In the genomic region with DNA sequence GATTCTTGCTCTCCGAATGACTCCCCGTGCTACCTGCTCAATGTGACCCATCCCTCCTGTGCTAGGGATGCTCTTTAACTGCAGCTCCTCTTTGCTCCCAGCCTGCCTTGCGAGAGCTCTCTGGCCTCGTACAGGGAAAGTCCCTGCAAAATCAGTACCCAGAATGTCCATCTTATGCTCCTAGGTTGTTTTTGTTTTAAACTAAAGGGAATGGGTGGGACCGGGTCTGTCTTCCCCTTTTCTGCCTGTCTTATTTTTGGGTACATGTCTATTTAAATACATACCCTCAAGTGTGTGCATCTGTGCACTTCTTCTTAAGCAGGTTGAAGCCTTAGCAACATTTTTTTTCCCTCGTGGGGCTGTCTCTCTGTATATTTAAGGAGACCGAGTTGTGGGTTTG, we compare ENCODE assay signal across 26 mouse cellular contexts.
DNase-seq lines count a peak whose midpoint lies in the region; TF ChIP-seq lines count a peak whose summit lies in the region.
"Had no signal": no experiment of that assay in that cellular context is flagged by ENCODE, and none has a peak within 500 bp of the region (broad histone marks: within the 10 kb centered on the region; RNA-seq: fewer than 3 reads in every experiment).

No protein-coding gene starts in this region.

- no peak for TF ChIP-seq EP300 in CH12.LX (IDR thresholded peaks at IDR 0.05; ENCODE audit: low read length)

- no peak for TF ChIP-seq RAD21 in CH12.LX (IDR thresholded peaks at IDR 0.05; ENCODE audit: low read depth, low read length)

- peak overlapping the region; percentile 21; the same call in 1 of the 2 replicates for H3K27ac ChIP-seq in layer of hippocampus, adult 2 months
- peak overlapping the region; percentile 48; the same call in 1 of the 2 replicates for H3K27ac ChIP-seq in CH12.LX (ENCODE audit: insufficient read depth, low read depth)
- H3K27ac ChIP-seq: embryonic facial prominence, embryonic 12.5 days; forebrain, embryonic 15.5 days; hindbrain, embryonic 14.5 days; limb, embryonic 12.5 days; lung, embryonic 15.5 days; midbrain, embryonic 12.5 days; neural tube, embryonic 15.5 days had no signal

- peak overlapping the region; percentile 5; the same call in 1 of the 2 replicates for H3K9ac ChIP-seq in CH12.LX (ENCODE audit: insufficient read depth, low read depth)
- H3K9ac ChIP-seq: embryonic facial prominence, embryonic 12.5 days; forebrain, embryonic 15.5 days; heart, embryonic 13.5 days; hindbrain, embryonic 14.5 days; limb, embryonic 12.5 days; lung, embryonic 15.5 days; midbrain, embryonic 12.5 days; neural tube, embryonic 15.5 days had no signal

- peaks cover 10 to 85% of the 10 kb centered on the region in 2 experiments for H3K4me1 ChIP-seq in CH12.LX (ENCODE audit: control insufficient read depth in 1 of 2, insufficient read depth in 2 of 2)
- H3K4me1 ChIP-seq: forebrain, embryonic 15.5 days; lung, embryonic 15.5 days; megakaryocyte, embryonic 14.5 days; midbrain, embryonic 12.5 days; neural tube, embryonic 15.5 days had no signal

- dilution Hi-C loops in CH12.LX (cut with MboI; ENCODE audit: extremely low pct_ligation_motif_present, extremely low pct_unique_long_range_greater_than_20kb, low sequenced_read_pairs): no loop called here

- no peaks in the 10 kb centered on the region for H3K9me3 ChIP-seq in CH12.LX (replicated peaks; ENCODE audit: low read length)
- H3K9me3 ChIP-seq: embryonic facial prominence, embryonic 12.5 days; forebrain, embryonic 15.5 days; heart, embryonic 13.5 days; limb, embryonic 12.5 days; lung, embryonic 15.5 days; megakaryocyte, embryonic 14.5 days; midbrain, embryonic 12.5 days; neural tube, embryonic 15.5 days had no signal

- no peaks in the 10 kb centered on the region for H3K27me3 ChIP-seq in CH12.LX (replicated peaks)
- H3K27me3 ChIP-seq: embryonic facial prominence, embryonic 12.5 days; forebrain, embryonic 15.5 days; heart, embryonic 13.5 days; limb, embryonic 12.5 days; lung, embryonic 15.5 days; neural tube, embryonic 15.5 days had no signal

- no peak overlapping the region for H3K4me3 ChIP-seq in layer of hippocampus, adult 2 months
- H3K4me3 ChIP-seq in CH12.LX (replicated peaks in 1 of 3; ENCODE audit: low read depth in 2 of 3, low read length in 2 of 3, poor library complexity in 1 of 3): no peak overlapping the region
- H3K4me3 ChIP-seq: embryonic facial prominence, embryonic 12.5 days; forebrain, embryonic 15.5 days; heart, embryonic 13.5 days; limb, embryonic 12.5 days; lung, embryonic 15.5 days; megakaryocyte, embryonic 14.5 days; midbrain, embryonic 12.5 days; neural tube, embryonic 15.5 days had no signal

- no peak for TF ChIP-seq CTCF in layer of hippocampus, adult 2 months (conservative IDR thresholded peaks at IDR 0.05)
- TF ChIP-seq CTCF in CH12.LX (conservative IDR thresholded peaks at IDR 0.05 in 1 of 2, IDR thresholded peaks at IDR 0.05 in 1 of 2; ENCODE audit: low read depth in 2 of 2, low read length in 2 of 2): no peak

- TF ChIP-seq POLR2A in CH12.LX (IDR thresholded peaks at IDR 0.05; ENCODE audit: low read depth, low read length): no peak

- peak overlapping the region; percentile 63; the same call in 1 of the 2 replicates for H3K4me2 ChIP-seq in CH12.LX (ENCODE audit: insufficient read depth, low read depth, poor library complexity, severe bottlenecking)
- H3K4me2 ChIP-seq: embryonic facial prominence, embryonic 12.5 days; forebrain, embryonic 15.5 days; heart, embryonic 13.5 days; hindbrain, embryonic 14.5 days; limb, embryonic 12.5 days; liver, embryonic 11.5 days; lung, embryonic 15.5 days; midbrain, embryonic 12.5 days; neural tube, embryonic 15.5 days had no signal

- H3K36me3 ChIP-seq in CH12.LX (replicated peaks in 1 of 2; ENCODE audit: control insufficient read depth in 1 of 2, insufficient read depth in 1 of 2, low read length in 1 of 2): peaks cover 6 to 74% of the 10 kb centered on the region in 2 experiments
- H3K36me3 ChIP-seq: forebrain, embryonic 15.5 days; G1E; midbrain, embryonic 12.5 days; neural tube, embryonic 15.5 days had no signal

- H3K79me2 ChIP-seq in CH12.LX (replicated peaks; ENCODE audit: control insufficient read depth, extremely low read depth, insufficient read depth, poor library complexity, severe bottlenecking): no peaks in the 10 kb centered on the region

- in situ Hi-C loops in CH12.LX (cut with MboI; ENCODE audit: low pct_ligation_motif_present, low pct_unique_long_range_greater_than_20kb, low sequenced_read_pairs): loop anchor here (10.0 kb wide), 1 partner anchor 140 kb away; no protein-coding TSS in a partner anchor

- no peak for DNase-seq in layer of hippocampus, adult 2 months (ENCODE audit: low spot score in 2 of 2)
- DNase-seq in layer of hippocampus, adult 18-20 months (ENCODE audit: low spot score in 2 of 2): no peak
- DNase-seq in B cell, adult 2 months: peak; percentile 58 to 60
- peak; percentile 73 for DNase-seq in CH12.LX (ENCODE audit: extremely low read depth)
- DNase-seq in naive thymus-derived CD4-positive, alpha-beta T cell, adult 2 months (ENCODE audit: low read depth): peak; percentile 72
- no peak for DNase-seq in adrenal gland, adult 2 months
- no peak for DNase-seq in kidney, adult 9 months
- no peak for DNase-seq in right cerebral cortex, adult 18-20 months
- DNase-seq: adrenal gland, postnatal 25 days; cerebellum, adult 11-12 months; cerebellum, adult 9-11 months; embryo, embryonic 11 days; gastrocnemius, postnatal 36 days; heart, postnatal 10 days; kidney, postnatal 10 days had no signal

TF ChIP-seq in CH12.LX, 34 proteins besides CTCF, POLR2A, EP300 and RAD21:
- TF ChIP-seq USF1 (IDR thresholded peaks at IDR 0.05; ENCODE audit: low read depth, low read length): no peak
- peak; percentile 59; the same call in 1 of the 2 replicates for TF ChIP-seq MEF2A (IDR thresholded peaks at IDR 0.05; ENCODE audit: borderline replicate concordance, low read depth, low read length)
- no peak for TF ChIP-seq NRF1 (IDR thresholded peaks at IDR 0.05; ENCODE audit: low read depth, low read length)
- peak; percentile 54; the same call in 1 of the 2 replicates for TF ChIP-seq TBP (conservative IDR thresholded peaks at IDR 0.05; ENCODE audit: low read depth, low read length)
- no peak for TF ChIP-seq RCOR1 (conservative IDR thresholded peaks at IDR 0.05; ENCODE audit: low read depth, low read length)
- no peak for TF ChIP-seq NELFE (IDR thresholded peaks at IDR 0.05; ENCODE audit: low read depth, low read length)
- TF ChIP-seq MAZ (IDR thresholded peaks at IDR 0.05; ENCODE audit: low read depth, low read length): no peak
- TF ChIP-seq ZC3H11A (IDR thresholded peaks at IDR 0.05; ENCODE audit: low read depth, low read length): no peak
- no peak for TF ChIP-seq ETS1 (conservative IDR thresholded peaks at IDR 0.05; ENCODE audit: low read depth, low read length)
- TF ChIP-seq HCFC1 (IDR thresholded peaks at IDR 0.05; ENCODE audit: low read depth, low read length): no peak
- TF ChIP-seq ZMIZ1 (IDR thresholded peaks at IDR 0.05; ENCODE audit: low read depth, low read length): no peak
- no peak for TF ChIP-seq SIN3A (IDR thresholded peaks at IDR 0.05; ENCODE audit: low read length)
- TF ChIP-seq CHD2 (IDR thresholded peaks at IDR 0.05; ENCODE audit: low read length): no peak
- no peak for TF ChIP-seq TCF12 (IDR thresholded peaks at IDR 0.05; ENCODE audit: low read depth, low read length)
- TF ChIP-seq MAFK (IDR thresholded peaks at IDR 0.05; ENCODE audit: insufficient replicate concordance, low read length): no peak

Comparison
In these comparisons a context has a peak if more than half of its experiments do, and no peak if none do; other contexts are left out.
1. DNase-seq: peak in B cell, adult 2 months (2 of 2), CH12.LX (single experiment) and naive thymus-derived CD4-positive, alpha-beta T cell, adult 2 months (single experiment); none in layer of hippocampus, adult 2 months (0 of 2), layer of hippocampus, adult 18-20 months (0 of 2), adrenal gland, adult 2 months (single experiment), kidney, adult 9 months (single experiment) and right cerebral cortex, adult 18-20 months (single experiment).